Mouse (Mus musculus) liver, adult 2 months (tissue): ENCODE measurements at regions not wholly inside any gene's neighbourhood (a gene's known extent, or its start where the extent isn't known, plus 50 kb on each side); places are given as distances from the start of the nearest gene placed in this dataset.

Experiments
- DNase-seq: peaks from one replicate; pipeline ENCODE4 v3.0.0-alpha.2; 2011; ENCODE audit warnings: low read depth, low spot score; ENCODE audit errors: extremely low read depth
- H3K27ac ChIP-seq: fragments of 200-500 bp; replicated peaks from 2 replicates; pipeline ENCODE4 v1.5.1; 2012; ENCODE audit warnings: low read depth, mild to moderate bottlenecking, control low read depth, inconsistent platforms, low read length; ENCODE audit not compliant: insufficient read depth
- H3K27me3 ChIP-seq: fragments of 200-500 bp; 2 replicates; pipeline ENCODE4 v1.6.1; 2012; ENCODE audit warnings: mild to moderate bottlenecking, moderate library complexity, low read length, inconsistent platforms; ENCODE audit not compliant: control insufficient read depth, insufficient read depth
- H3K36me3 ChIP-seq: fragments of 200-500 bp; 2 replicates; pipeline ENCODE4 v1.6.1; 2012; ENCODE audit warnings: low read length, inconsistent platforms; ENCODE audit not compliant: control insufficient read depth, insufficient read depth
- H3K4me1 ChIP-seq: fragments of 200-500 bp; 2 replicates; pipeline ENCODE4 v1.6.1; 2011; ENCODE audit warnings: low read length; ENCODE audit not compliant: control insufficient read depth, insufficient read depth
- H3K4me3 ChIP-seq: fragments of 200-500 bp; 2 replicates; pipeline ENCODE4 v1.5.1; 2011; ENCODE audit warnings: low read depth, mild to moderate bottlenecking, control low read depth, low read length, moderate library complexity; ENCODE audit not compliant: insufficient read depth
- H3K79me2 ChIP-seq: fragments of 200-500 bp; 2 replicates; pipeline ENCODE4 v1.6.1; 2012; ENCODE audit warnings: inconsistent platforms, mild to moderate bottlenecking, low read length, moderate library complexity; ENCODE audit not compliant: control insufficient read depth, insufficient read depth
- H3K9ac ChIP-seq: fragments of 200-500 bp; 2 replicates; pipeline ENCODE4 v1.6.1; 2012; ENCODE audit warnings: low read depth, mild to moderate bottlenecking, control low read depth, inconsistent platforms, low read length
- CTCF ChIP-seq: fragments of 200-500 bp; IDR thresholded peaks from 2 replicates; pipeline ENCODE4 v1.5.1; 2011; ENCODE audit warnings: low read depth, low read length, control low read depth
- POLR2A ChIP-seq: fragments of 200-500 bp; IDR thresholded peaks from 2 replicates; pipeline ENCODE4 v1.6.1; 2011; ENCODE audit warnings: low read length, control low read depth; ENCODE audit not compliant: insufficient read depth; ENCODE audit errors: extremely low read depth
- WGBS: fragments of 180-500 bp; shearing (Covaris S2); methylation state at CpG from one replicate; pipeline ENCODE4 v1.1.7; 2018; 5-methylcytosine and 5-hydroxymethylcytosine counted together

DNA sequence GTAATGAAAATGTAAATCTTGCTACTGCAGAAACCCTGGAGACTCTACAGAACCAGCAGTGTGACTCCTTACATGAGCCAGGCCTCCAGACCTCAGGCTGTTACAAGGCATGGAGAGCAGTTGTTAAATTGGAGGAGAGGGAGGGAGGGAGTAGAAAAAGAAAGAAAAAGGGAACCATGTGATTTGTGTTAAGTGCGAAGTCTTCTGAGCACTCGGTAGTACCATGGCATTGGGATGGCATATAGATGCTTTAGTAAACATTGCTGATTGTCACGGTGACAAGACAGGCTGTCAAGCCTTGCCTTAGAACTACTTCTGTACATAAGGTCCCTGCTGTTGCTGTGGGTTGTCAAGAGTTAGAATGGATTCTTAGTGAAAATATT is 189.6 kb upstream of the Dph6 start:
- no peak overlapping the region for H3K9ac ChIP-seq
- no peak overlapping the region for H3K4me3 ChIP-seq
- no peak for TF ChIP-seq POLR2A
- no peak for TF ChIP-seq CTCF
- no peaks in the 10 kb centered on the region for H3K36me3 ChIP-seq
- WGBS, result 73% methylated on average over 3 of the region's 3 CpGs
- H3K27ac ChIP-seq, result no peak overlapping the region
- no peaks in the 10 kb centered on the region for H3K79me2 ChIP-seq
- no peaks in the 10 kb centered on the region for H3K27me3 ChIP-seq
- no peak for DNase-seq
- no peaks in the 10 kb centered on the region for H3K4me1 ChIP-seq

DNA sequence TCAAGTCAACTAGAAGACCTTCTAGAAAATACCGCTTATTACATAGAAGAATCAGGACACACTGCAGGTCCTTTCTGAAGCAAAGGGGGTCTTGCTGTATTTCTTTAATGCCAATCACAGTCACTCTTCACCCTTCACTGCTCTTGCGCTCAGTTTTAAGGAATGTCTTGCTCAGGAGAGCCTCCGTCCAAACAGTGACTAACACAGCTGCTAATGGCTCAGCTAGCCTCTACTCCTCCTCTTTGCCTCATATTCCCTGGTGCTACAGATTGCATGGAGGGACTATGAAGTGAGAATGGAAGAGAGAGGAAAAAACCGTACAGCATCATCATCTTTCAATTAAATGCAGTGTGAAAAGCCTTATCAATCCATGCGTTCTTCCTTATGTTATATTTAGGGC is 193.7 kb upstream of the Dph6 start:
- no peaks in the 10 kb centered on the region for H3K4me1 ChIP-seq
- TF ChIP-seq CTCF, result no peak
- TF ChIP-seq POLR2A, result no peak
- H3K79me2 ChIP-seq, result no peaks in the 10 kb centered on the region
- DNase-seq, result no peak
- H3K9ac ChIP-seq, result no peak overlapping the region
- no peaks in the 10 kb centered on the region for H3K36me3 ChIP-seq
- no peak overlapping the region for H3K27ac ChIP-seq
- 93% methylated on average over 5 of the region's 5 CpGs for WGBS
- no peaks in the 10 kb centered on the region for H3K27me3 ChIP-seq
- no peak overlapping the region for H3K4me3 ChIP-seq

DNA sequence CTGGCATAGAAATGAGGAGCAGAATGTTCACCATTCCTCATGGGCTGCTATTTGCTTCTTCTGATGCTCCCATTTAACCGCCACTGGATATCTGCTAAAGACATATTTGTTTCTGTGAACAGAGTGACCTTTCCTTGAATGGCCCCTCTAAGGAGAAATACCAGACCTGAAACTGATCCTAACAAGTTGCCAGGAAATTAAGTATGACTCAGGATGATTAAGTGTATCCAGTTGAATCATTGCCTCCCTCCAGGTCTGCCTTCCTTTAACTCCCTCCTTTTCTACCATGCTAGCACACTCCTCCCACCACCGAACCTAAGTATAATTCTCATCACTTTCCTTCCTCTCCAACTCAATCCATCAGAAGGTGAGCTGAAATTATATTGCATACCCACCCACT is 194.2 kb upstream of the Dph6 start:
- 84% methylated on average over 2 of the region's 2 CpGs for WGBS
- Histone ChIP-seq H3K9ac (no peak overlapping the region), H3K4me3 (no peak overlapping the region), H3K27ac (no peak overlapping the region), H3K4me1 (no peaks in the 10 kb centered on the region), H3K79me2 (no peaks in the 10 kb centered on the region), H3K36me3 (no peaks in the 10 kb centered on the region), H3K27me3 (no peaks in the 10 kb centered on the region)
- TF ChIP-seq POLR2A (no peak), CTCF (no peak)
- DNase-seq, result no peak

DNA sequence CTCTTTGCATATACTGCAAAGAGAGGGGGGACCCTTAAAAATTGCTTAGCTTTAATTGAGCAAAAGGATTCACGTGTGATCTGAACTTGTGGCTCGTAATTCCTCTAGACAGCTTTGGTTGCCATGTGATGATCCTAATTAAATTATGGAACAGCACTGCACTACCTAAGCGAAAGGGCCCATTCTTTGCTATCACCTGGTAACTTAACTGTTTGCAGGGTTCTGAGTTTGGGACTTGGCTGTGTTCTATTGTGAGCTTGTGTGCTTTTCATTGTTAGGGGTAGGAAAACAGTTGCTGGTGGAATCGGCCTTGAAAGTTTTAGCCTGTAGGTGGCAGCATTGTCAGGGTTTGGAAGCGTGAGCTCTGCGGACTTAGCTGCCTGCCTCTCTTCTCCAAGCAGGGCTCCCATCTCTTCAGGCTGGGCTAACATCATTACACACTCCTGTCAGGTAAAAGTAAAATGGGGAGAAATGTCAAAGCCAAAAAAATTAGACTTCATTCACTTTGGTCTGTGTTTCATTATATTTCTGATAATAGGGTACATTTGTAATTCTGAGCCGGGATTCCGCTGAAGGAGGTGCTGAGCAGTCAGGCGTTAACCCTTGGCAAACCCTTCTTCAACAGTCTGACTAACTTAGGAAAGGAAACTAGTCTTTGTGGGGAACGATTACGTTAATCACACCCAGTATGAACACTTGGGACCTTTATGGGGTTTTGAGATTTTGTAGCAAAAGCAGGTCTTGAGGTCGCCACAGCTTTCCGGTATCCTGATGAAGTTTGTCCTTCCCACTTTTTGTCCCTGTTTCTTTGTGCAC is 199.2 kb upstream of the Dph6 start:
- no peaks in the 10 kb centered on the region for H3K79me2 ChIP-seq
- no peak for TF ChIP-seq POLR2A
- peak; percentile 83 for TF ChIP-seq CTCF
- H3K27ac ChIP-seq, result no peak overlapping the region
- no peaks in the 10 kb centered on the region for H3K36me3 ChIP-seq
- peak; percentile 50 for DNase-seq
- H3K4me1 ChIP-seq, result no peaks in the 10 kb centered on the region
- H3K9ac ChIP-seq, result no peak overlapping the region
- H3K27me3 ChIP-seq, result no peaks in the 10 kb centered on the region
- no peak overlapping the region for H3K4me3 ChIP-seq
- WGBS, result 53% methylated on average over 13 of the region's 13 CpGs

DNA sequence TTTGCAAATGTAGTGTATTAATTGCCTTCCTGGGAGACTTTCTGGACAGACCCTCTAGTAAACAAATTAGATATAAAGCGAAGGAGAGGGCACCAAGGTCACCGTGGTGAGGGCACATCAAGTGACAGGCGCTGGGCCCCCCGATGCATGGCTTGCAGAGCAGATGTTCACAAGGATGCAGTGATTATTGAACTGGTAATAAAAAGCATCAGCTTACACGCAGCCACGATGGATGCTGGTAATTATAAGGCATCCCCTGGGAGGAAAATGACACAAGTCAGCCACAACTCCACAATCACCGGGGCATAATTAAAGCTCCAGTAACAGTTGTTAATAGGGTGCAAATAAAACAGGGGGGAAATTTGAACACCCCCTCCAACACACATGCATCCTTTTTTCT is 217.5 kb upstream of the Dph6 start:
- WGBS, result 75% methylated on average over 7 of the region's 7 CpGs
- Histone ChIP-seq H3K4me3 (no peak overlapping the region), H3K27me3 (no peaks in the 10 kb centered on the region), H3K36me3 (no peaks in the 10 kb centered on the region), H3K4me1 (no peaks in the 10 kb centered on the region), H3K79me2 (no peaks in the 10 kb centered on the region), H3K9ac (no peak overlapping the region), H3K27ac (no peak overlapping the region)
- no peak for DNase-seq
- TF ChIP-seq CTCF, result no peak

DNA sequence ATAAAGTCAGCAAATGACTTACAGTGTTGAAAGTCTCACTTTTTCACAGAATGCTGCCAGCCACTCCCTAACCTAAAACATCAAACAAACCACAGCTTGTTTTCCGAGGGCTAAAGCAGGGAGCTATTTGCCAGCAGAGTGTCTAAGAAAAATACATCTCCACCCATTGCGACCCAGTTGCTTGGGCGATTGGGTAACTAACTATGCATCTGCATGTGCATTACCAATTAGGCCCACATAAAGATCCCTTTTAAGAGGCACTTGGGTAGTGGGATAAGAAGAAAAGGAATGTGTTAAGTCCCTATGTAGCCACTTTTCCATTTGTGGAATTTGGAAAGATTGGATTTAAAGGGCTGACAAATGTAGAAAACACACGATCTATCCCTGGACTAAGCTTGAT is 218.3 kb upstream of the Dph6 start:
- DNase-seq, result no peak
- H3K4me3 ChIP-seq, result no peak overlapping the region
- no peaks in the 10 kb centered on the region for H3K4me1 ChIP-seq
- H3K27me3 ChIP-seq, result no peaks in the 10 kb centered on the region
- no peaks in the 10 kb centered on the region for H3K36me3 ChIP-seq
- TF ChIP-seq POLR2A (no peak), CTCF (no peak)
- no peak overlapping the region for H3K9ac ChIP-seq
- WGBS, result 77% methylated on average over 4 of the region's 4 CpGs
- no peak overlapping the region for H3K27ac ChIP-seq
- H3K79me2 ChIP-seq, result no peaks in the 10 kb centered on the region
